Mouse (Mus musculus): Measurements from ENCODE around the gene Dusp7.

The Dusp7 gene

GRCm38 (mm10) chr9:106392828-106393527, 24.5 kb downstream of the Dusp7 start:
- no peak for DNase-seq (ENCODE audit: low read depth, low spot score)
- H3K36me3 ChIP-seq (ENCODE audit: control insufficient read depth, insufficient read depth, low read length, poor library complexity, severe bottlenecking): no peaks in the 10 kb centered on the region
- H3K27me3 ChIP-seq (ENCODE audit: control insufficient read depth, insufficient read depth, low read length, poor library complexity, severe bottlenecking): no peaks in the 10 kb centered on the region

- Histone ChIP-seq H3K27me3 (ENCODE audit: control insufficient read depth, insufficient read depth, low read length, poor library complexity, severe bottlenecking) (no peaks in the 10 kb centered on the region), H3K36me3 (ENCODE audit: control insufficient read depth, insufficient read depth, low read length, poor library complexity, severe bottlenecking) (no peaks in the 10 kb centered on the region)
- DNase-seq (ENCODE audit: low read depth, low spot score): no peak
These were observed 25.1 kb downstream of the Dusp7 start for GRCm38 (mm10) chr9:106393548-106393947.

GRCm38 (mm10) chr9:106394649-106395602, 26.5 kb downstream of the Dusp7 start:
- no peaks in the 10 kb centered on the region for H3K36me3 ChIP-seq (ENCODE audit: control insufficient read depth, insufficient read depth, low read length, poor library complexity, severe bottlenecking)
- DNase-seq (ENCODE audit: low read depth, low spot score): peak; percentile 69
- no peaks in the 10 kb centered on the region for H3K27me3 ChIP-seq (ENCODE audit: control insufficient read depth, insufficient read depth, low read length, poor library complexity, severe bottlenecking)

- Histone ChIP-seq H3K27me3 (ENCODE audit: control insufficient read depth, insufficient read depth, low read length, poor library complexity, severe bottlenecking) (no peaks in the 10 kb centered on the region), H3K36me3 (ENCODE audit: control insufficient read depth, insufficient read depth, low read length, poor library complexity, severe bottlenecking) (no peaks in the 10 kb centered on the region)
- no peak for DNase-seq (ENCODE audit: low read depth, low spot score)
These were observed 29.3 kb downstream of the Dusp7 start for GRCm38 (mm10) chr9:106397733-106398132.

- no peaks in the 10 kb centered on the region for H3K36me3 ChIP-seq (ENCODE audit: control insufficient read depth, insufficient read depth, low read length, poor library complexity, severe bottlenecking)
- no peaks in the 10 kb centered on the region for H3K27me3 ChIP-seq (ENCODE audit: control insufficient read depth, insufficient read depth, low read length, poor library complexity, severe bottlenecking)
- DNase-seq (ENCODE audit: low read depth, low spot score): no peak
These were observed 30.4 kb downstream of the Dusp7 start for GRCm38 (mm10) chr9:106398667-106399311.

GRCm38 (mm10) chr9:106399808-106400207, 31.4 kb downstream of the Dusp7 start:
- no peak for DNase-seq (ENCODE audit: low read depth, low spot score)
- Histone ChIP-seq H3K27me3 (ENCODE audit: control insufficient read depth, insufficient read depth, low read length, poor library complexity, severe bottlenecking) (no peaks in the 10 kb centered on the region), H3K36me3 (ENCODE audit: control insufficient read depth, insufficient read depth, low read length, poor library complexity, severe bottlenecking) (no peaks in the 10 kb centered on the region)

GRCm38 (mm10) chr9:106402149-106402548, 33.7 kb downstream of the Dusp7 start:
- Histone ChIP-seq H3K27me3 (ENCODE audit: control insufficient read depth, insufficient read depth, low read length, poor library complexity, severe bottlenecking) (no peaks in the 10 kb centered on the region), H3K36me3 (ENCODE audit: control insufficient read depth, insufficient read depth, low read length, poor library complexity, severe bottlenecking) (no peaks in the 10 kb centered on the region)
- DNase-seq (ENCODE audit: low read depth, low spot score): no peak

- no peak for DNase-seq (ENCODE audit: low read depth, low spot score)
- H3K36me3 ChIP-seq (ENCODE audit: control insufficient read depth, insufficient read depth, low read length, poor library complexity, severe bottlenecking): no peaks in the 10 kb centered on the region
- no peaks in the 10 kb centered on the region for H3K27me3 ChIP-seq (ENCODE audit: control insufficient read depth, insufficient read depth, low read length, poor library complexity, severe bottlenecking)
These were observed 34.4 kb downstream of the Dusp7 start for GRCm38 (mm10) chr9:106402607-106403375.

- no peaks in the 10 kb centered on the region for H3K27me3 ChIP-seq (ENCODE audit: control insufficient read depth, insufficient read depth, low read length, poor library complexity, severe bottlenecking)
- H3K36me3 ChIP-seq (ENCODE audit: control insufficient read depth, insufficient read depth, low read length, poor library complexity, severe bottlenecking): no peaks in the 10 kb centered on the region
- DNase-seq (ENCODE audit: low read depth, low spot score): no peak
These were observed 36.8 kb downstream of the Dusp7 start for GRCm38 (mm10) chr9:106405275-106405674.

- DNase-seq (ENCODE audit: low read depth, low spot score): no peak
- Histone ChIP-seq H3K36me3 (ENCODE audit: control insufficient read depth, insufficient read depth, low read length, poor library complexity, severe bottlenecking) (no peaks in the 10 kb centered on the region), H3K27me3 (ENCODE audit: control insufficient read depth, insufficient read depth, low read length, poor library complexity, severe bottlenecking) (no peaks in the 10 kb centered on the region)
These were observed 38.1 kb downstream of the Dusp7 start for GRCm38 (mm10) chr9:106406443-106407078.

- DNase-seq (ENCODE audit: low read depth, low spot score): peak; percentile 34
- no peaks in the 10 kb centered on the region for H3K27me3 ChIP-seq (ENCODE audit: control insufficient read depth, insufficient read depth, low read length, poor library complexity, severe bottlenecking)
These were observed 40.7 kb downstream of the Dusp7 start for GRCm38 (mm10) chr9:106409096-106409495.

GRCm38 (mm10) chr9:106410086-106410650, 41.7 kb downstream of the Dusp7 start:
- DNase-seq (ENCODE audit: low read depth, low spot score): no peak
- H3K27me3 ChIP-seq (ENCODE audit: control insufficient read depth, insufficient read depth, low read length, poor library complexity, severe bottlenecking): no peaks in the 10 kb centered on the region
- no peaks in the 10 kb centered on the region for H3K36me3 ChIP-seq (ENCODE audit: control insufficient read depth, insufficient read depth, low read length, poor library complexity, severe bottlenecking)

More at GRCm38 (mm10) chr9:106409096-106409495, 40.7 kb downstream of the Dusp7 start:
- H3K36me3 ChIP-seq (ENCODE audit: control insufficient read depth, insufficient read depth, low read length, poor library complexity, severe bottlenecking): no peaks in the 10 kb centered on the region

- peak; percentile 73 for DNase-seq (ENCODE audit: low read depth, low spot score)
- Histone ChIP-seq H3K27me3 (ENCODE audit: control insufficient read depth, insufficient read depth, low read length, poor library complexity, severe bottlenecking) (no peaks in the 10 kb centered on the region), H3K36me3 (ENCODE audit: control insufficient read depth, insufficient read depth, low read length, poor library complexity, severe bottlenecking) (no peaks in the 10 kb centered on the region)
These were observed 42.7 kb downstream of the Dusp7 start for GRCm38 (mm10) chr9:106411091-106411594.
